Mouse (Mus musculus) heart, adult 18-20 months (tissue): ENCODE data around the gene Miga2. TPM values are rescaled to one million over a fixed set of nuclear protein-coding genes. Genes with fewer than 3 reads are reported as not detected.

ENCODE experiments used
- DNase-seq, 2 experiments: peaks; one replicate each; pipeline ENCODE4 v3.0.0; 2021 to 2022; ENCODE audit warnings: mixed read lengths in 1 of 2
- microRNA-seq, 2 experiments: library from miRNA; unstranded; fragments of <30 nt; microRNA quantifications; one replicate each; pipeline ENCODE4 v1.2.0; 2022
- total RNA-seq, 2 experiments: library from RNA; stranded (reverse); gene quantifications; 2 replicates each; pipeline ENCODE4 v1.2.3; 2021

Gene Miga2
- total RNA-seq, 2 experiments from 2014 or later, result 83.0 to 85.6 TPM

DNA sequence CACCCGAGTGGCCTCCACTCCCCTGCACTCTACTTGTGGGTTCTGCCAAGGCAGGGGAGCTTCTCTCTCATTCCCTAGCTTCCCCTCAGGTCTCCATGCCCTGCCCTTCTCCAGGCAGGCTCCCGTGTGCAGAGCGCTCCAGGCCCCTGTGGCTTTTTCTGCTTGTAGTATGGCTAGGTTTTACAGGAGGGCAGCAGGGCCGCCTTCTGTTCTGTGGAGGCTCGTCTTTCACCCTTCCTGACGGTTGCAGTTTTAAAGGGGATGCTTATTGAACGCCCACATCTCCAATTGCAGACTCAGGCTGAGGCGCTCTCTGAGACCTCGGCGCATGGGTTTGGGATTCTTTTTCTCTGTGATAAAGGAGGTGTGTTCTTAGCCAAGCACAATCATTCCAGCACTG is 55.1 kb downstream of the Miga2 start:
- DNase-seq, result no peak

DNA sequence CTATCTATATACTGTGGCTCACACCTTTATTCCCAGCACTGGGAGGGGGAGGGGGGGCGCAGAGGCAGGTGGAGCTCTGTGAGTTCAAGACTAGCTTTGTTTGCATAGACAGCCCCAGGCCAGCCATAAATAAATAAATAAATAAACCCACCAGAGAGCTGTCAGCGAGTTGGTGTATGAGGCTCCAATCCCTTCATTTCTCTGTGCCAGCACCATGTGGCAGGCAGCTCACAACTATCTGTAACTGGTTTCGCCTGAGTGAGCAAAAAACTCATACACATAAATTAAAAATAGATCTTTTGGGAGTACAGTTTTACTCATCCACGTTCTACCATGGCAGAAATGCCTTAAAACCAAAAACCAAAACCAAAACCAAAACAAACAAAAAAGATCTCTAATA is 57.4 kb downstream of the Miga2 start:
- DNase-seq, result no peak

DNA sequence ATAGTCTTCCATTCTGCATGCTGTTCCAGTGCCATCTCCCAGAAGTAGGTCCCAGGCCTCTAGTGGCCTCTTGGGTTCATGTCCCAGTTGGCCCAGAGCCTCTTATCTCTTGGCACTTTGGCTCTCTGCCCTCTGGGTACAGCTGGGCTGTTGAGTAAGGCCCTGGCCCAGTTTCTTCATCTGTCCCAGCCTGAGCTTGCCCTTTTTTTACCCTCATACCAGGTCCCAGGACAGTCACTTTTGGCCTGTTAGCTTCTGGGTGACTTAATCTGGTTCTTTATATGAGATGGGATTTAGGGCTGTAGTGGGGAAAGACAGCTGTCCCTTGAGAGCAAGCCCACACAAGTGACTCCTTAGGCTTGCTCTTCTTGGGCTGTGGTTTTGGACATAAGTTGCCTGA is 65.1 kb downstream of the Miga2 start:
- DNase-seq, result peak; percentile 79 to 85

Small RNA genes lying within 50 kb of the gene (microRNA-seq; reads per million reads assigned to microRNA genes)
- 0 reads per million in 2 experiments for gene Gm47292

Other genes with a start within 250 kb of the Miga2 start
- gene Zer1, start 239.6 kb upstream of the Miga2 start, total RNA-seq, result 10 to 100 TPM; 21.8 to 23.5 TPM
- gene Tbc1d13, start 230.5 kb upstream of the Miga2 start, total RNA-seq, result 10 to 100 TPM; 17.4 to 18.6 TPM
- gene Endog, start 192.7 kb upstream of the Miga2 start, total RNA-seq, result 10 to 100 TPM; 89.0 to 98.3 TPM
- gene Spout1, start 185.8 kb upstream of the Miga2 start, total RNA-seq, result 1 to 10 TPM; 4.8 to 6.4 TPM
- 10 to 100 TPM; 36.0 to 36.5 TPM for gene Kyat1, start 158.4 kb upstream of the Miga2 start, total RNA-seq
- gene Lrrc8a, start 126.5 kb upstream of the Miga2 start, total RNA-seq, result 10 to 100 TPM; 77.9 to 86.5 TPM
- gene Gm28035, start 123.7 kb upstream of the Miga2 start, total RNA-seq, result 1 to 10 TPM; 3.4 to 3.6 TPM
- 100 to 1,000 TPM; 109 to 110 TPM for gene Phyhd1, start 98.0 kb upstream of the Miga2 start, total RNA-seq
- not detected for gene Gm28038, start 83.2 kb upstream of the Miga2 start, total RNA-seq
- 10 to 100 TPM; 23.4 to 25.5 TPM for gene Dolk, start 77.9 kb upstream of the Miga2 start, total RNA-seq
- 10 to 100 TPM; 19.5 to 20.7 TPM for gene Nup188, start 77.8 kb upstream of the Miga2 start, total RNA-seq
- gene Sh3glb2, start 4.9 kb upstream of the Miga2 start, total RNA-seq, result 10 to 100 TPM; 34.6 to 42.9 TPM
- 1 to 10 TPM; 6.4 to 7.8 TPM for gene Dolpp1, start 28.0 kb downstream of the Miga2 start, total RNA-seq
- 100 to 1,000 TPM; 507 to 509 TPM for gene Crat, start 51.6 kb downstream of the Miga2 start, total RNA-seq
- 10 to 100 TPM; 81.6 to 96.7 TPM for gene Ptpa, start 51.8 kb downstream of the Miga2 start, total RNA-seq
- gene Ier5l, start 110.0 kb downstream of the Miga2 start, total RNA-seq, result 1 to 10 TPM; 2.6 to 3.2 TPM
- gene Cstad, start 230.8 kb downstream of the Miga2 start, total RNA-seq, result 1 to 10 TPM in 1 of 2 experiments, under 1 TPM in 1; 0.57 to 1.2 TPM